Mouse (Mus musculus): Measurements from ENCODE around the gene Dpagt1. TPM values are rescaled to one million over a fixed set of nuclear protein-coding genes. Genes with fewer than 3 reads are reported as not detected.
"Not testable (repeated sequence)": the region's sequence is repeated elsewhere in the genome, so short reads cannot be mapped to it uniquely, and the experiment has no call there.

Gene Dpagt1
- polyA plus RNA-seq (2012; ENCODE audit: insufficient read depth, low replicate concordance) = 7.1 and 9.5 TPM in 2 replicates

GRCm38 (mm10) chr9:44325768-44326370 lies at the start of gene Dpagt1:
Gene Dpagt1 (plus strand): TSS chr9:44326019.
- H3K36me3 ChIP-seq (replicated peaks; ENCODE audit: low read length) = peaks cover 25% of the 10 kb centered on the region
- H3K9me3 ChIP-seq = no peaks in the 10 kb centered on the region
- H3K4me1 ChIP-seq = peaks cover 55% of the 10 kb centered on the region
- no peaks in the 10 kb centered on the region for H3K27me3 ChIP-seq (replicated peaks)
- H3K4me3 ChIP-seq (replicated peaks) = peak within 1 kb of the TSS; percentile 96
- TF ChIP-seq GATA1 (IDR thresholded peaks at IDR 0.05; ENCODE audit: borderline replicate concordance, low read length) (no peak), FLI1 (IDR thresholded peaks at IDR 0.05; ENCODE audit: low read length) (no peak)

- Histone ChIP-seq H3K36me3 (replicated peaks; ENCODE audit: low read length) (no peaks in the 10 kb centered on the region), H3K27me3 (replicated peaks) (peaks cover 84% of the 10 kb centered on the region), H3K4me1 (peaks cover 38% of the 10 kb centered on the region), H3K4me3 (replicated peaks) (no peak overlapping the region), H3K9me3 (0 out of 2 replicates have a peak, but pooled peaks cover 7% of the 10 kb centered on the region)
- TF ChIP-seq FLI1 (IDR thresholded peaks at IDR 0.05; ENCODE audit: low read length) (no peak), GATA1 (IDR thresholded peaks at IDR 0.05; ENCODE audit: borderline replicate concordance, low read length) (no peak)
Observed at GRCm38 (mm10) chr9:44283183-44283582, 42.6 kb upstream of the Dpagt1 start.

- Histone ChIP-seq H3K4me3 (replicated peaks) (no peak overlapping the region), H3K9me3 (peaks cover 16% of the 10 kb centered on the region), H3K4me1 (peaks cover 49% of the 10 kb centered on the region), H3K36me3 (replicated peaks; ENCODE audit: low read length) (peaks cover 23% of the 10 kb centered on the region), H3K27me3 (replicated peaks) (peaks cover 66% of the 10 kb centered on the region)
- TF ChIP-seq FLI1 (IDR thresholded peaks at IDR 0.05; ENCODE audit: low read length) = no peak
- TF ChIP-seq GATA1 (IDR thresholded peaks at IDR 0.05; ENCODE audit: borderline replicate concordance, low read length) = no peak
Observed at GRCm38 (mm10) chr9:44286256-44286850, 39.5 kb upstream of the Dpagt1 start.

GRCm38 (mm10) chr9:44287003-44287400 lies 38.8 kb upstream of the Dpagt1 start:
- TF ChIP-seq FLI1 (IDR thresholded peaks at IDR 0.05; ENCODE audit: low read length) (no peak), GATA1 (IDR thresholded peaks at IDR 0.05; ENCODE audit: borderline replicate concordance, low read length) (no peak)
- Histone ChIP-seq H3K9me3 (peaks cover 16% of the 10 kb centered on the region), H3K27me3 (replicated peaks) (peaks cover 60% of the 10 kb centered on the region), H3K36me3 (replicated peaks; ENCODE audit: low read length) (peaks cover 30% of the 10 kb centered on the region), H3K4me1 (peaks cover 46% of the 10 kb centered on the region), H3K4me3 (replicated peaks) (peak overlapping the region; percentile 89)

GRCm38 (mm10) chr9:44287401-44288075 lies 38.3 kb upstream of the Dpagt1 start:
- Histone ChIP-seq H3K36me3 (replicated peaks; ENCODE audit: low read length) (peaks cover 35% of the 10 kb centered on the region), H3K9me3 (peaks cover 16% of the 10 kb centered on the region), H3K4me3 (replicated peaks) (peak overlapping the region; percentile 89), H3K4me1 (peaks cover 44% of the 10 kb centered on the region), H3K27me3 (replicated peaks) (peaks cover 55% of the 10 kb centered on the region)
- TF ChIP-seq GATA1 (IDR thresholded peaks at IDR 0.05; ENCODE audit: borderline replicate concordance, low read length) (no peak), FLI1 (IDR thresholded peaks at IDR 0.05; ENCODE audit: low read length) (no peak)

GRCm38 (mm10) chr9:44288076-44288958 lies 37.5 kb upstream of the Dpagt1 start, which contains the start of gene Abcg4:
Gene Abcg4 (minus strand): TSS chr9:44288615.
- peak within 1 kb of the TSS; percentile 89 for H3K4me3 ChIP-seq (replicated peaks)
- peaks cover 43% of the 10 kb centered on the region for H3K36me3 ChIP-seq (replicated peaks; ENCODE audit: low read length)
- TF ChIP-seq GATA1 (IDR thresholded peaks at IDR 0.05; ENCODE audit: borderline replicate concordance, low read length) (no peak), FLI1 (IDR thresholded peaks at IDR 0.05; ENCODE audit: low read length) (no peak)
- peaks cover 52% of the 10 kb centered on the region for H3K27me3 ChIP-seq (replicated peaks)
- H3K4me1 ChIP-seq = peaks cover 40% of the 10 kb centered on the region
- H3K9me3 ChIP-seq = peaks cover 16% of the 10 kb centered on the region

GRCm38 (mm10) chr9:44288959-44289291 lies 36.9 kb upstream of the Dpagt1 start:
- Histone ChIP-seq H3K36me3 (replicated peaks; ENCODE audit: low read length) (peaks cover 49% of the 10 kb centered on the region), H3K9me3 (peaks cover 16% of the 10 kb centered on the region), H3K4me1 (peaks cover 37% of the 10 kb centered on the region), H3K27me3 (replicated peaks) (peaks cover 47% of the 10 kb centered on the region), H3K4me3 (replicated peaks) (no peak overlapping the region)
- TF ChIP-seq GATA1 (IDR thresholded peaks at IDR 0.05; ENCODE audit: borderline replicate concordance, low read length) (no peak), FLI1 (IDR thresholded peaks at IDR 0.05; ENCODE audit: low read length) (no peak)

GRCm38 (mm10) chr9:44292490-44292889 lies 33.3 kb upstream of the Dpagt1 start:
- peaks cover 19% of the 10 kb centered on the region for H3K4me1 ChIP-seq
- H3K4me3 ChIP-seq (replicated peaks) = no peak overlapping the region
- H3K27me3 ChIP-seq (replicated peaks) = peaks cover 20% of the 10 kb centered on the region
- TF ChIP-seq FLI1 (IDR thresholded peaks at IDR 0.05; ENCODE audit: low read length) (no peak), GATA1 (IDR thresholded peaks at IDR 0.05; ENCODE audit: borderline replicate concordance, low read length) (no peak)
- H3K9me3 ChIP-seq = peaks cover 14% of the 10 kb centered on the region
- peaks cover 82% of the 10 kb centered on the region for H3K36me3 ChIP-seq (replicated peaks; ENCODE audit: low read length)

GRCm38 (mm10) chr9:44300001-44300400 lies 25.8 kb upstream of the Dpagt1 start:
- peaks cover 85% of the 10 kb centered on the region for H3K36me3 ChIP-seq (replicated peaks; ENCODE audit: low read length)
- peaks cover 69% of the 10 kb centered on the region for H3K4me1 ChIP-seq
- peak overlapping the region; percentile 33 for H3K4me3 ChIP-seq (replicated peaks)
- H3K27me3 ChIP-seq (replicated peaks); H3K9me3 ChIP-seq: not testable (repeated sequence)
